Mouse (Mus musculus): ENCODE results near the gene Gcnt3.
"Not testable (repeated sequence)": the region's sequence is repeated elsewhere in the genome, so short reads cannot be mapped to it uniquely, and the experiment has no call there.

The Gcnt3 gene

DNA sequence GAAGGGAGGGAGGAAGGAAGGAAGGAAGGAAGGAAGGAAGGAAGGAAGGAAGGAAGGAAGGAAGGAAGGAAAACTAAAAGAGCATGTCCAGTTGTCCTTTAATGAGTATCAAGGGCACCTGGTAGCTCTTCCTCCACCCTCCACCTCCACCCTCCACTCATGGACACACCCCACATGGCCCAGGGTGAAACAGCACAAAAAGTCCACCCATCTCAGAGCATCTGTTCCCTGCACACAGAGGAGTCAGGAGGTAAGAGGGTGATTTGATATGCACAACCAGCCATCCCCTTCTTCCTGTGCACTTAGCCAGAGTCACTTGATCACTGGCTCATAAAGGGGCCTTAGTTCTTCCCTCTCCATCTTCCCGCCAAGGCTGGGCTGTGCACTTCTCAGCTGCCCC lies 5.0 kb upstream of the Gcnt3 start:
- no peak for DNase-seq (ENCODE audit: low spot score in 2 of 2)

- no peak for DNase-seq (ENCODE audit: low spot score in 2 of 2)
These were observed 4.2 kb upstream of the Gcnt3 start for GRCm38 (mm10) chr9:70042137-70042536.

- DNase-seq (ENCODE audit: low spot score in 2 of 2) = no peak
These were observed 2.7 kb upstream of the Gcnt3 start for GRCm38 (mm10) chr9:70040570-70040969.

- no peak for DNase-seq (ENCODE audit: low spot score in 2 of 2)
These were observed 1.9 kb upstream of the Gcnt3 start for GRCm38 (mm10) chr9:70039597-70040385.

DNA sequence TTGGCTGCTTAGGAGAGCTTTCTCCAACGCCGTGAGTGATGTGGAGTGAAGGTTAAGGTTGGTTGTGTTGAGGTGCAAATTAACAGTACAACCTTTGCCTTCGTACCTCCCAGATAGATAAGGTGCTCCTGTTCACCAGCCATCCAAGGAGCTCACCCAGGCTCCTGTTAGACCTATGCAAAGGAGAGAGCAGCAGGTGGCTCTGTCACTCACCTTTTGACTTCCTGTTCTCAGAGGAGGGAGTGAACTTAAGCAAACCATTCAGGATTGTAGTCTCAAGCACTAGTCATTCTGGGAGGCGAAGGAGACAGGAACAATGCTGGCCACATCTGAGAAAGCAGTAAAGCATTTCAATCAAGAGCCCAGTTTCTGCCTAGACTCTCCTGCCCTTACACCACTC lies 1.2 kb downstream of the Gcnt3 start:
- DNase-seq (ENCODE audit: low spot score in 2 of 2) = no peak

- DNase-seq (ENCODE audit: low spot score in 2 of 2) = no peak
These were observed 3.2 kb downstream of the Gcnt3 start for GRCm38 (mm10) chr9:70034702-70035101.

DNA sequence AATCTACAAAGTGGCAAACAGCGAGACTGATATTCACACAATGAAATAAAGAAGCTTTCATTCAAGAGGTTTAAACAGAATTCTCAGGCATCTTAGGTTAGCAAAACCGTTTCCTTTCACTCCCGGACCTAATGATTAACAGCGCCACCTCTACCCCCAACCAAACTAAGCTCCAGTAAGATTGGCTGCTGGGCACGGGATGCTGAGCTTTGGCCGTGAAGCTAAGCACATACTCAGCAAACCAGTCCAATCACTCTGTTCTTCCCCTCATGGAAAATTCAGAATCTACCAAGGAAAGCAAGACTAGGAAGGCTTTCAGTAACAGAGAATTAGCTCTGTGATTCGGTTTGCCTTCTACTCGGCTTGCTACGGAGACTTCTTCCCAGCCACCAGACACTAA lies 4.8 kb downstream of the Gcnt3 start:
- no peak for DNase-seq (ENCODE audit: low spot score in 2 of 2)

- DNase-seq (ENCODE audit: low spot score in 2 of 2) = no peak
These were observed 5.7 kb downstream of the Gcnt3 start for GRCm38 (mm10) chr9:70032167-70032566.

DNA sequence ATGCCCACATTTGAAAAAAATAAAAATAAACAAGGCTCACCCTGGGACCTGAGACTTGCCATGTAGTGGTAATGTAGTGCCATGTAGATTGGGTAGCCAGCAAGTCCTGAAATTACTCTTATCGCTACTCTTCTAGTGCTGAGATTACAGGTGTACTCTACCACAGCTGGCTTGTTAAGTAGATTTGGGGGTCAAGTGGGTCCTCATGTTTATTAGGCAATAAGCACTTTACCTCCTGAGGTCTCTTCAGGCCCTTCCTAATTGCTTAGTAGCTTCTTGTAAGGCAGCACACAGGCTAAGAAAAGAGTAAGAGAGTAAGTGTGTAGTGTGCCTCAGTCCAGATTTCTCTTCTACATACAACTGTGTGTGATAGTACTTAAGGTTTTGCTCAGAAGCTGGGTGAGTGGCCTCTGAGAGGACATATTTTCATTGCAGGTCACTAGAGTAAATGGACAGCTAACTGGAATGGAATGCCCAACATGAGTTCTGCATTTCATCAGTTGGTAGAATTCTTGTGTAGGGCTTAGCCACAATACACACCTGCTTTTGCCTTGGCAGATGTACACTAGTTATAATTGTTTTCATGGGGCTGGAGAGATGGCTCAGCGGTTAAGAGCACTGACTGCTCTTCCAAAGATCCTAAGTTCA lies 12.4 kb downstream of the Gcnt3 start:
- no peak for DNase-seq (ENCODE audit: low spot score in 2 of 2)

- no peak for DNase-seq (ENCODE audit: low spot score in 2 of 2)
These were observed 13.2 kb downstream of the Gcnt3 start for GRCm38 (mm10) chr9:70024648-70025047.

DNA sequence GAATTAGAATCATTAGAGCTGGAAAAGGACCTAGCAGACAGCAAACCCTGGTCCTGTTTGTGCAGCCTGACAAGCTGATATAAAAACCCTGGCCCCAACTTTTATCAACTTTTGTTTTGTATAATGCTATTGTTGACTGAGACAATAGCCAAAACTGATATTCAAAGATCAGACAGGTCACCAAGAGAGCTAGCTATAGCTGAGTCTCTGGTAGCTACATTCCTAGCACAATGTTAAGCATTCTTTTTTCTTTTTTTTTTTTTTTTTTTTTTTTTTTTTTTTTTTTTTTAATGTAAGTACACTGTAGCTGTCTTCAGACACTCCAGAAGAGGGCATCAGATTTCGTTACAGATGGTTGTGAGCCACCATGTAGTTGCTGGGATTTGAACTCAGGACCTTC lies 14.3 kb downstream of the Gcnt3 start:
- not testable (repeated sequence) for DNase-seq (ENCODE audit: low spot score in 2 of 2)

DNA sequence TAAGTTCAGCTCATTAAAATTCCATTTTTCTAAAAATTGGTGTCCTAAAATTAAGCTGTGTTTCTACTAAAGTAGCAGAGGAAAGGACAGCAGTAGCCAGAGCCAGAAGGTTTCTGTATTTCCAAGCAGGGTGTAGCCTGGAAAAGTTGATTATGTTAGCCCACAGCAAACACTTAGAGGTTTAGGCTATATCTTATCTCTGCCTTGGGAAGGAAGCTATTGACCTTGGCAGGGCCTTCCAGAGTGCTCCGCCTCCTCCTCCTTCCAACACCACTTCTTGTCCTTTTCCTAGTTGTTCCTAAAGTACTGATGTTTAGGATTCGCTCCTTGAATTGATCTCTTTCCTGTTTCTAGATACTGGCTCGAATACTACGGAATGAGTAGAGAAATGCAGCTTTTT lies 15.8 kb downstream of the Gcnt3 start:
- no peak for DNase-seq (ENCODE audit: low spot score in 2 of 2)

GRCm38 (mm10) chr9:70021610-70022009 lies 16.3 kb downstream of the Gcnt3 start:
- DNase-seq (ENCODE audit: low spot score in 2 of 2) = no peak

DNA sequence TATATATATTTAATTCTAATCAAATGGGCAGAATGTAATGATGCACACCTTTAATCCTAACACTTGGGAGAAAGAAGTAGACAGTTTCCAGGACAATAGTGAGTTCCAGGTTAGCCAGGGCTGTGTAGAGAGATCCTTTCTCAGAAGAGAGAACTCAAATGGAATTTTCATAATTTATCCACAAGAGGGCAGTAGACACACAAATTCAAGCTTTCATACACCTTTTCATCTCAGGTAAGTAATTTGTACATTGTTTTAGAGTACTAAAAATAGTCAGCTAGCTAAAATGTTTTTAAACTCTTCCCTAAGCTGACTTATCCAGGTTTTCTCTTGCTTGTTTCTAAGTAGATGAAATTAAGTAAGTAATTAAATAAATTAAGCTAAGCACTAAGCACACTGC lies 19.0 kb downstream of the Gcnt3 start:
- no peak for DNase-seq (ENCODE audit: low spot score in 2 of 2)

- no peak for DNase-seq (ENCODE audit: low spot score in 2 of 2)
These were observed 22.3 kb downstream of the Gcnt3 start for GRCm38 (mm10) chr9:70015632-70016031.

DNA sequence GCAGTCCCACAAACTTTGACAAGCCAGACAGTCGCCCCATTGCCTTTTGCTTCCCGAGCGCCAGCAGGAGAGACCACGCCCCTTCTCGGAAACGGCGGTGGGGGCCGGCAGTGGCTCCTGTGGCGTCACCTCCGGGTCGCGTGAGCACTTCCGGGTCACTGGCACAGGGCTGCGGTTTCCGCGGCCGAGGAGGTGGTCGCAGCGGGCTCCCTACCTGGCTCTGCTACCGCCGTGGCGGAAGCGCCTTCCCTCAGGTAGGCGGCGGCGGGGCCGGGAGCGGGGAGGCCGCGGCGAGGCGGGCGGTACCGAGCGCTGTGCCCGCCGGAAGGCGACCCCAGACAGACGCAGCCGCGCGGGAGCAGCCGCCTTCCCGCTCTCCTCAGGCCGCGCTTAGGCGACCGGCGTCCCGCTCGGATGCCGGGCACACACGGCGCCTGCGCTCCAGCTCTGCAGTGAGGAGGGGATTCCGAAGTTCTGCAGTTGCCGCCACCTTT lies 25.4 kb downstream of the Gcnt3 start, which contains the start of gene Gtf2a2:
Gtf2a2 (plus strand) TSS at position 143 of the 494 bp plus-strand sequence.
- DNase-seq (ENCODE audit: low spot score in 2 of 2) = peak; percentile 87 to 91

DNA sequence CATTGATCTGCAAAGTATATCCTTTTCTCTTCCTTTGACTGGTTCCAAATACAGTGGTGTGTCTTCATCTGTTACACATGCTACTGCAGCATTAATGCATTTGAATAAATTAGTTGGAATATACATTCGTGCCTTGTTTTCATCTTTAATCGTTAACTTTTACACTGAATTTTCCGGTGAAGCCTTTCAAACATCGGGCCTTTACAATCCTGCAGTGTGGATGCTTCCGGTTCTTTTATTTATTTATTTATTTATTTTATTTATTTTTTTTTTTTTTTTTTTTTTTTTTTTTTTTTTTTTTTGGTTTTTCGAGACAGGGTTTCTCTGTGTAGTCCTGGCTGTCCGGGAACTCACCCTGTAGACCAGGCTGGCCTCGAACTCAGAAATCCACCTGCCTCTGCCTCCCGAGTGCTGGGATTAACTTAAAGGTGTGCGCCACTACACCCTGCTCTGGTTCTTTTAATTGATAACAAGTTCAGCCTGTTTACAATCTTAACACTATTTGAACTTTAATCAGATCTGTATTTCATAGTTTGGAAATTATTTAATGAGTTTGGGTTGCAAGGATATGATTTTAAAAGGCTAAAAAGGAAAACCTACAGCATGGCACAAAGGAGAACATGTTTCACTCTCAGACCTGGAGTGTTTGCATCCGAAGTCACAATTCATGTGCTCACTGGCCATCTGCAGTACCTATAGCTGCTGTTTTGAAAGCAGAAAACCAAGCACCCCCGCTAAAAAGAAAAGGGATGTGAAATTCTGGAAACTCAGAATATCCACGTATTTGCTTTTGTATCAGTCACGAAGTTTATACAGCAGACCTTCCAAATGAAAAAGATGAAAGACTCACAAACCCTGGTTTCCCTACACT lies 26.1 kb downstream of the Gcnt3 start:
- DNase-seq (ENCODE audit: low spot score in 2 of 2) = no peak

DNA sequence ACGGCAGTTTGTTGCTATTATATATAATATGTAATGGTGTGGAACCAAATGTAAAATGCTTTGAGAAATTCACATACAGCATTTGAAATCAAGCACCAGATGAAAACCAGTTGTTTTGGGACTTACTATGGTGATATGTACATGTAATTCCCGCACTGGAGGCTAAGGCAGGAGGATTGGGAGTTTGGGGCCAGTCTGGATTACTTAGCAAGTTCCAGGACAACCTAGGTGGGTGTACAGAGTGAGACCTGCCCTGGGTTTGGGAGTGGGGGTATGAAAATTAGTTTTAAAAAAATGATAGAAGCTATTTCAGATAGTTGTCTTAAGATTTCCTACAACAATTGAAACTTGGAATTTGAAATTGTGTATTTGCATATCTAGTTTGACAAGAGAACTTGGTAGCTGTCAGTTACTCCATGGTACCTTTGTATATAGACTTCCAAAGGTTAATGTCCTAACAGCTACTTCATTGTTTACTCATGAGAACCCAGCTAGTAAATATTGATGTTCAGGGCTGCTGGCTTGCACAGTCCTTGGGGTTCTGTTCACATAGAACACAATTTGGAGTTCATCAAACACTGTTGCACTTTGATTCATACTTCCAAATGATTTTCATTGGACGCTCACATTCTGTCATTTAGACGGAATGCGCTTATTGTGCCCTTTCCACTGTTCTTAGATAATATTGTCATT lies 27.0 kb downstream of the Gcnt3 start:
- no peak for DNase-seq (ENCODE audit: low spot score in 2 of 2)

- no peak for DNase-seq (ENCODE audit: low spot score in 2 of 2)
These were observed 28.1 kb downstream of the Gcnt3 start for GRCm38 (mm10) chr9:70009754-70010304.

DNA sequence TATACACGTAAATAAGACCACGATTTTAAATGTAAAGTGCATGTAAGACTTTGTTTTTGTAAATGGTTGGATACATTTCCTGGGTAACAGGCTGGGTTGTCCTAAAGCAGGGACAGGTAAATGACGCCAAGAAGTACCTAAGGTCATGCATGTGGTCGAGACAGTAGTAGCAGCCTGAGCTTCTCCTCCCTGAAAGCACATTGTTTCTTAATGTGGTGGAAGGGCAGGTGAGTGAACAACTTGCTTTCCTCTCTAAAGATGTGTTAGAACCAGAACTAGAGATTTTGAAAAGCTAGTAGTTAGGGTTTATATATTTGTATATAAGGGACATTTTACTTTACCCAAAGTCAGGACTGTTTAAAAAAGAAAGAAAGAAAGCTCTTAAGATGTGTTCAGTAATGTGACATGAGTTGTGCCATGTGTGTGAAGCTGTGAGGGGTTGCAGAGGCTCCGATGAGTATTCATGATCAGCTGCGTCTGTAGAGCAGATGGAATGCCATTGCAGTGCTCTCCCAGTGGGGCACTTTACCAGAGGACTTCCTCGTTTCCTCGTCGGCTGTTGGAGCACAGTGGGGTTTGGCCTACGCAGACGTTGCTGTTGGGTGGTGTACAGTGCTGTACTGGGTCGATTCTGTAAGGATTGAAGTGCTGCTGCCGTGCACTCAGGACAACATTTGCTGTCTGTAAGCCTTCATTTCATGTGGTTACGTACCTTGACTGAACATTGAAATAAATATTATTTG lies 30.2 kb downstream of the Gcnt3 start:
- DNase-seq (ENCODE audit: low spot score in 2 of 2) = no peak

DNA sequence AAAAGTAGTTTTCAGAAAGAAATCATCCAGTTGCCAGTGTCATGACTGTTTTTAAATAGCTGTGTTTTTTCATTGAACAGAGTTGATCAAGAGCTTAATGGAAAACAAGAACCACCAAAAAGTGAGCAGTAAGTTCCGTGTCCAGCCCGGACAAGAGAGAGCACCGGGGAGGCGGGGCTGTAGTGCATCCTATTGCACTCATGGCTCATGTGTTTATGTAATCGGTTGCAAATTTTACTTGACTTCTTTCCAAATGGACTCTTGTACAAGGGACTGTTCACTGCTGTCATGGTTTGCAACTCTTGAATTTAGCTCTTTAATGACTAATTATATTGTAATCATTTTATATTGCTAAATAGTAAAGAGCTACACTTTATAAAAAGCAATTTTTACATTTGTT lies 30.9 kb downstream of the Gcnt3 start:
- DNase-seq (ENCODE audit: low spot score in 2 of 2) = no peak

Data from spleen, postnatal 14 days (tissue).